13 mouse cellular contexts compared by ENCODE assay signal in the genomic region with DNA sequence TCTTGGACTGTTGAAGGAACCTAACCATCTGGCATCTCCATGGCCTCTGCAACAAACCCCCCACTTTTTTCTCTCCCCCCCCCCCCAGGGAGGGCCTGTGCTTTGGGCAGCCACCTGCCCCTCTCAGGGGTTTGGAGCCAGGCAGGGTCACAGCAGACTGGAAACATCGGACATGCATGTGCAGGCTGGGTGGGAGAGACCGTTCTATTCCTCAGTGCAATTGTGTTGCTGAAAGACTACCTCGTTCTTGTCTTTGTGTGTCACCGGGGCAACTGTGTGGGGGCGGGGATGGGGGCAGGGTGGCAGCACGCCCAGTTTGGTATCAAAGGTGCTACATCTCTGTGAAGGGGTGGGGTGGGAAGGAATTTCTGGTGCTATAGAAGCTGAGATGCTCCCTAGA. TPM values are rescaled to one million over a fixed set of nuclear protein-coding genes. Genes with fewer than 3 reads are reported as not detected.
DNase-seq lines count a peak whose midpoint lies in the region; ATAC-seq and TF ChIP-seq lines count a peak whose summit lies in the region.
"Had no signal": no experiment of that assay in that cellular context is flagged by ENCODE, and none has a peak within 500 bp of the region (broad histone marks: within the 10 kb centered on the region; RNA-seq: fewer than 3 reads in every experiment).

No protein-coding gene starts in this region.

- no peaks in the 10 kb centered on the region for H3K36me3 ChIP-seq in E14TG2a.4 (ENCODE audit: insufficient read depth, low read length)
- H3K36me3 ChIP-seq in forebrain, embryonic 11.5 days (ENCODE audit: control insufficient read depth, insufficient read depth, low read length), result no peaks in the 10 kb centered on the region
- H3K36me3 ChIP-seq in limb, embryonic 14.5 days (ENCODE audit: control insufficient read depth, insufficient read depth, low read length), result peaks cover 59% of the 10 kb centered on the region

- no peak for TF ChIP-seq POLR2A in limb, embryonic 14.5 days (IDR thresholded peaks at IDR 0.05; ENCODE audit: borderline replicate concordance, extremely low read depth, insufficient read depth, insufficient read length)

- peaks cover 16% of the 10 kb centered on the region for H3K9me3 ChIP-seq in E14TG2a.4 (ENCODE audit: low read length)
- H3K9me3 ChIP-seq in forebrain, embryonic 11.5 days (ENCODE audit: control insufficient read depth, low read length), result no peaks in the 10 kb centered on the region
- H3K9me3 ChIP-seq in limb, embryonic 14.5 days (ENCODE audit: control insufficient read depth, low read length), result no peaks in the 10 kb centered on the region

- peak; percentile 46 for DNase-seq in embryo, embryonic 10.5 days (ENCODE audit: low spot score)
- DNase-seq in embryo, embryonic 10 days (ENCODE audit: low spot score), result no peak
- DNase-seq in forebrain, embryonic 11.5 days (ENCODE audit: low spot score), result peak; percentile 67
- DNase-seq in limb, embryonic 14.5 days (ENCODE audit: low spot score), result no peak
- DNase-seq in spleen, adult 18-20 months, result no peak
- DNase-seq in kidney, postnatal 10 days, result no peak
- DNase-seq in layer of hippocampus, postnatal 36 days, result no peak
- DNase-seq: lung, postnatal 4 days had no signal

- no peak overlapping the region for H3K27ac ChIP-seq in forebrain, embryonic 11.5 days (ENCODE audit: low read depth, low read length)
- H3K27ac ChIP-seq in limb, embryonic 14.5 days (replicated peaks; ENCODE audit: low read depth, low read length), result peak overlapping the region; percentile 21; the same call in 1 of the 2 replicates
- H3K27ac ChIP-seq: kidney, postnatal 0 days had no signal

- peak overlapping the region; percentile 26; the same call in 1 of the 2 replicates for H3K4me3 ChIP-seq in E14TG2a.4 (replicated peaks; ENCODE audit: low read length)
- no peak overlapping the region for H3K4me3 ChIP-seq in forebrain, embryonic 11.5 days (ENCODE audit: low read depth, low read length)
- H3K4me3 ChIP-seq in limb, embryonic 14.5 days (replicated peaks; ENCODE audit: low read length), result no peak overlapping the region

- no peak overlapping the region for H3K9ac ChIP-seq in forebrain, embryonic 11.5 days (ENCODE audit: low read length)
- no peak overlapping the region for H3K9ac ChIP-seq in limb, embryonic 14.5 days (ENCODE audit: low read depth, low read length, severe bottlenecking)

- ATAC-seq in forebrain, embryonic 11.5 days (replicated peaks; ENCODE audit: low FRiP score), result peak; percentile 55; the same call in 1 of the 2 replicates
- ATAC-seq in limb, embryonic 14.5 days (ENCODE audit: low FRiP score, low read depth), result no peak

- TF ChIP-seq CTCF in E14TG2a.4 (conservative IDR thresholded peaks at IDR 0.05; ENCODE audit: low read length), result no peak

- peaks cover 52% of the 10 kb centered on the region for H3K4me1 ChIP-seq in E14TG2a.4 (replicated peaks; ENCODE audit: low read depth, low read length)
- peaks cover 6% of the 10 kb centered on the region; the same call in 1 of the 2 replicates for H3K4me1 ChIP-seq in forebrain, embryonic 11.5 days (replicated peaks; ENCODE audit: control insufficient read depth, insufficient read depth, low read length)
- 0 out of 2 replicates have a peak, but pooled peaks cover 5% of the 10 kb centered on the region for H3K4me1 ChIP-seq in limb, embryonic 14.5 days (ENCODE audit: control insufficient read depth, insufficient read depth, low read length)

- H3K4me2 ChIP-seq in forebrain, embryonic 11.5 days (ENCODE audit: low read depth, low read length, severe bottlenecking), result no peak overlapping the region
- H3K4me2 ChIP-seq in limb, embryonic 14.5 days (replicated peaks; ENCODE audit: low read depth, low read length, severe bottlenecking), result no peak overlapping the region

- H3K27me3 ChIP-seq in E14TG2a.4 (ENCODE audit: insufficient read depth, low read length), result peaks cover 23% of the 10 kb centered on the region
- H3K27me3 ChIP-seq in forebrain, embryonic 11.5 days (ENCODE audit: control insufficient read depth, insufficient read depth, low read length), result no peaks in the 10 kb centered on the region
- no peaks in the 10 kb centered on the region for H3K27me3 ChIP-seq in limb, embryonic 14.5 days (ENCODE audit: control insufficient read depth, insufficient read depth, low read length)

- 9% methylated on average over 6 of the region's 6 CpGs for WGBS in forebrain, embryonic 11.5 days
- WGBS in limb, embryonic 14.5 days, result 21% methylated on average over 6 of the region's 6 CpGs

RNA-seq across cellular contexts. Expression of gene Hils1, which starts 15.2 kb away (rescaled TPM):
- polyA plus RNA-seq in forebrain, embryonic 11.5 days (2014; fragmentation: Nextera tagmentation; extraction: Ambion mirVana), result not detected in 2 replicates
- 0.41 and 0.58 TPM in 2 replicates for polyA plus RNA-seq in limb, embryonic 14.5 days (2012; rRNA removed)
- 0.29 TPM in 1 of 2 replicates, not detected in the other for polyA plus RNA-seq in limb, embryonic 14.5 days (2014; fragmentation: Nextera tagmentation; extraction: Ambion mirVana)
- total RNA-seq in layer of hippocampus, postnatal 36 days (2021), result not detected
- polyA plus RNA-seq: heart, postnatal 0 days; kidney, postnatal 0 days; limb, embryonic 11.5 days; stomach, embryonic 14.5 days had no signal

RNA-seq across cellular contexts. Expression of gene Col1a1, which starts 16.1 kb away (rescaled TPM):
- polyA plus RNA-seq in forebrain, embryonic 11.5 days (2014; fragmentation: Nextera tagmentation; extraction: Ambion mirVana), result 163 and 164 TPM in 2 replicates
- polyA plus RNA-seq in limb, embryonic 14.5 days (2012; rRNA removed), result 1,421 and 1,570 TPM in 2 replicates
- polyA plus RNA-seq in limb, embryonic 14.5 days (2014; fragmentation: Nextera tagmentation; extraction: Ambion mirVana), result 2,528 and 2,873 TPM in 2 replicates
- total RNA-seq in layer of hippocampus, postnatal 36 days (2021), result 10 to 100 TPM; 12.0 to 18.6 TPM

RNA-seq across cellular contexts. Expression of gene Sgca, which starts 24.0 kb away (rescaled TPM):
- not detected in 2 replicates for polyA plus RNA-seq in forebrain, embryonic 11.5 days (2014; fragmentation: Nextera tagmentation; extraction: Ambion mirVana)
- polyA plus RNA-seq in limb, embryonic 14.5 days (2012; rRNA removed), result 19.4 and 32.9 TPM in 2 replicates
- 9.1 and 10.2 TPM in 2 replicates for polyA plus RNA-seq in limb, embryonic 14.5 days (2014; fragmentation: Nextera tagmentation; extraction: Ambion mirVana)
- total RNA-seq in layer of hippocampus, postnatal 36 days (2021), result under 1 TPM in 1 of 2 experiments, not detected in 1; 0.48 TPM

RNA-seq across cellular contexts. Expression of gene Ppp1r9b, which starts 38.7 kb away (rescaled TPM):
- 17.2 and 18.6 TPM in 2 replicates for polyA plus RNA-seq in forebrain, embryonic 11.5 days (2014; fragmentation: Nextera tagmentation; extraction: Ambion mirVana)
- 32.8 and 34.6 TPM in 2 replicates for polyA plus RNA-seq in limb, embryonic 14.5 days (2012; rRNA removed)
- polyA plus RNA-seq in limb, embryonic 14.5 days (2014; fragmentation: Nextera tagmentation; extraction: Ambion mirVana), result 17.3 and 17.9 TPM in 2 replicates
- total RNA-seq in layer of hippocampus, postnatal 36 days (2021), result 100 to 1,000 TPM; 931 to 932 TPM

RNA-seq across cellular contexts. Expression of gene Samd14, which starts 57.5 kb away (rescaled TPM):
- 56.8 and 59.2 TPM in 2 replicates for polyA plus RNA-seq in forebrain, embryonic 11.5 days (2014; fragmentation: Nextera tagmentation; extraction: Ambion mirVana)
- polyA plus RNA-seq in limb, embryonic 14.5 days (2012; rRNA removed), result 46.0 and 59.7 TPM in 2 replicates
- 25.5 and 31.7 TPM in 2 replicates for polyA plus RNA-seq in limb, embryonic 14.5 days (2014; fragmentation: Nextera tagmentation; extraction: Ambion mirVana)
- 10 to 100 TPM; 43.3 to 46.5 TPM for total RNA-seq in layer of hippocampus, postnatal 36 days (2021)

Comparison
In these comparisons a context has a peak if more than half of its experiments do, and no peak if none do; other contexts are left out.
1. DNase-seq: peak in embryo, embryonic 10.5 days (single experiment) and forebrain, embryonic 11.5 days (single experiment); none in embryo, embryonic 10 days (single experiment), limb, embryonic 14.5 days (single experiment), spleen, adult 18-20 months (0 of 2), kidney, postnatal 10 days (single experiment) and layer of hippocampus, postnatal 36 days (0 of 2).